20 mouse cellular contexts compared by ENCODE assay signal in the genomic region with DNA sequence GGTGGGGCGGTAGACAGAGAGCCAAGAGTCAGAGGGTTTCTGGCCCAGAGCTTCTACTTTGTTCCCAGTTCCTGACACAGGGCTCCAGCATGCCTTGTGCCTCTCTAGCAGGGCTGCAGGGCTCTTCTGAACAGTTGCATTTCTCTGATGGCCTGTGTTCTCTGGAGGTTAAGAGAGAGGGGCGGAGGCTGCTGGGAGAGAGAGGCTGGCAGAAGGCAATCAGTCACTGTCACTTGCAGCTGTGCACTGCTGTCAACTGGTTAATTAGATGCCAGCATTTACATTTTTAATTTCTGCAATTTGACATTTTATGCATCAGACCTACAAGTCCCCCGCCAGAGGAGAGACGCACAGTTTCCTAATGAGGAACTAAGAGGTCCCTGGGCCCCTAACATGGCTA.
DNase-seq lines count a peak whose midpoint lies in the region; ATAC-seq and TF ChIP-seq lines count a peak whose summit lies in the region.
"Had no signal": no experiment of that assay in that cellular context is flagged by ENCODE, and none has a peak within 500 bp of the region (broad histone marks: within the 10 kb centered on the region; RNA-seq: fewer than 3 reads in every experiment).

No protein-coding gene starts in this region.

- H3K27ac ChIP-seq in forebrain, postnatal 0 days (ENCODE audit: low read depth, low read length): no peak overlapping the region
- H3K27ac ChIP-seq in neural tube, embryonic 12.5 days: no peak overlapping the region
- H3K27ac ChIP-seq in liver, embryonic 12.5 days: no peak overlapping the region
- H3K27ac ChIP-seq: embryonic facial prominence, embryonic 10.5 days; kidney, embryonic 15.5 days; macrophage had no signal

- H3K4me2 ChIP-seq in forebrain, postnatal 0 days (ENCODE audit: low read depth): no peak overlapping the region
- H3K4me2 ChIP-seq in neural tube, embryonic 12.5 days (replicated peaks): no peak overlapping the region
- H3K4me2 ChIP-seq in liver, embryonic 12.5 days: no peak overlapping the region
- H3K4me2 ChIP-seq: heart, embryonic 11.5 days; kidney, embryonic 15.5 days had no signal

- intact Hi-C loops in left cerebral cortex, postnatal 36 days (cut with DNase I): no loop called here

- peak; percentile 42; the same call in 1 of the 2 replicates for ATAC-seq in forebrain, postnatal 0 days
- ATAC-seq in neural tube, embryonic 12.5 days (ENCODE audit: low FRiP score, low read depth): peak; percentile 75
- no peak for ATAC-seq in liver, embryonic 12.5 days
- ATAC-seq: intestine, embryonic 16.5 days had no signal

- H3K4me3 ChIP-seq in forebrain, postnatal 0 days (ENCODE audit: low read depth, low read length): no peak overlapping the region
- H3K4me3 ChIP-seq in neural tube, embryonic 12.5 days: no peak overlapping the region
- H3K4me3 ChIP-seq in liver, embryonic 12.5 days: no peak overlapping the region
- H3K4me3 ChIP-seq: embryonic facial prominence, embryonic 10.5 days; kidney, embryonic 15.5 days had no signal

- TF ChIP-seq CTCF in forebrain, postnatal 0 days (IDR thresholded peaks at IDR 0.05; ENCODE audit: low read depth): no peak

- no peak overlapping the region for H3K9ac ChIP-seq in forebrain, postnatal 0 days
- no peak overlapping the region for H3K9ac ChIP-seq in neural tube, embryonic 12.5 days
- no peak overlapping the region for H3K9ac ChIP-seq in liver, embryonic 12.5 days
- H3K9ac ChIP-seq: kidney, embryonic 15.5 days had no signal

- no peaks in the 10 kb centered on the region for H3K4me1 ChIP-seq in forebrain, postnatal 0 days (ENCODE audit: insufficient read depth)
- H3K4me1 ChIP-seq in neural tube, embryonic 12.5 days: peaks cover 7% of the 10 kb centered on the region; the same call in 1 of the 2 replicates
- no peaks in the 10 kb centered on the region for H3K4me1 ChIP-seq in liver, embryonic 12.5 days
- H3K4me1 ChIP-seq: embryonic facial prominence, embryonic 10.5 days; kidney, embryonic 15.5 days had no signal

- no peaks in the 10 kb centered on the region for H3K27me3 ChIP-seq in forebrain, postnatal 0 days (ENCODE audit: insufficient read depth, low read length)
- no peaks in the 10 kb centered on the region for H3K27me3 ChIP-seq in neural tube, embryonic 12.5 days (replicated peaks)
- H3K27me3 ChIP-seq in liver, embryonic 12.5 days (replicated peaks): no peaks in the 10 kb centered on the region
- H3K27me3 ChIP-seq: kidney, embryonic 15.5 days had no signal

- peak; percentile 11 for DNase-seq in embryo, embryonic 10 days (ENCODE audit: low spot score)
- DNase-seq in embryo, embryonic 11 days: no peak
- peak; percentile 2 to 8 for DNase-seq in layer of hippocampus, postnatal 10 days (ENCODE audit: low spot score in 2 of 2)
- DNase-seq in layer of hippocampus, postnatal 14 days (ENCODE audit: low spot score in 2 of 2): no peak
- no peak for DNase-seq in forebrain, postnatal 0 days
- no peak for DNase-seq in left cerebral cortex, postnatal 36 days (ENCODE audit: low spot score in 2 of 2)
- DNase-seq: cerebellum, postnatal 10 days; gastrocnemius, postnatal 14 days; heart, postnatal 14 days; left cerebral cortex, postnatal 4 days; lung, adult 2 months; retina, postnatal 1 day; right cerebral cortex, postnatal 4 days had no signal

- H3K36me3 ChIP-seq in forebrain, postnatal 0 days (ENCODE audit: insufficient read depth): peaks cover 76% of the 10 kb centered on the region
- H3K36me3 ChIP-seq in neural tube, embryonic 12.5 days: 0 out of 2 replicates have a peak, but pooled peaks cover 11% of the 10 kb centered on the region
- no peaks in the 10 kb centered on the region for H3K36me3 ChIP-seq in liver, embryonic 12.5 days
- H3K36me3 ChIP-seq: embryonic facial prominence, embryonic 10.5 days; kidney, embryonic 15.5 days had no signal

- 83% methylated on average over 4 of the region's 4 CpGs for WGBS in forebrain, postnatal 0 days
- 71% methylated on average over 4 of the region's 4 CpGs for WGBS in neural tube, embryonic 12.5 days
- 66% methylated on average over 4 of the region's 4 CpGs for WGBS in liver, embryonic 12.5 days (ENCODE audit: insufficient replicate concordance)

- H3K9me3 ChIP-seq in forebrain, postnatal 0 days (ENCODE audit: low read length): no peaks in the 10 kb centered on the region
- H3K9me3 ChIP-seq in neural tube, embryonic 12.5 days: no peaks in the 10 kb centered on the region
- no peaks in the 10 kb centered on the region for H3K9me3 ChIP-seq in liver, embryonic 12.5 days (replicated peaks)
- H3K9me3 ChIP-seq: embryonic facial prominence, embryonic 10.5 days; kidney, embryonic 15.5 days had no signal

Comparison
In these comparisons a context has a peak if more than half of its experiments do, and no peak if none do; other contexts are left out.
1. DNase-seq: peak in embryo, embryonic 10 days (single experiment) and layer of hippocampus, postnatal 10 days (2 of 2); none in embryo, embryonic 11 days (single experiment), layer of hippocampus, postnatal 14 days (0 of 2), forebrain, postnatal 0 days (single experiment) and left cerebral cortex, postnatal 36 days (0 of 2).